Mouse (Mus musculus) hindbrain, postnatal 0 days (tissue): Measurements from ENCODE around the gene Hapln4. TPM values are rescaled to one million over a fixed set of nuclear protein-coding genes. Genes with fewer than 3 reads are reported as not detected.
"Not testable (repeated sequence)": the region's sequence is repeated elsewhere in the genome, so short reads cannot be mapped to it uniquely, and the experiment has no call there.

Experiments used
- ATAC-seq: fragments of 200-750 bp; cut with Nextera tagmentation; 2 replicates; pipeline ENCODE4 v1.8.0; 2017; ENCODE audit warnings: mild to moderate bottlenecking, moderate TSS enrichment, moderate library complexity
- DNase-seq: peaks from one replicate; pipeline ENCODE4 v3.0.0-alpha.2; 2015; ENCODE audit warnings: low spot score
- H3K27ac ChIP-seq: fragments of 300-500 bp; sonication (generic); 2 replicates; pipeline ENCODE4 v1.5.1; 2014; ENCODE audit warnings: mild to moderate bottlenecking
- H3K27me3 ChIP-seq: fragments of 300-500 bp; sonication (generic); 2 replicates; pipeline ENCODE4 v1.6.1; 2014; ENCODE audit warnings: low read length, mixed read lengths; ENCODE audit not compliant: insufficient read depth
- H3K36me3 ChIP-seq: fragments of 300-500 bp; sonication (generic); 2 replicates; pipeline ENCODE4 v1.6.1; 2014; ENCODE audit warnings: low read length, mixed read lengths; ENCODE audit not compliant: insufficient read depth
- H3K4me1 ChIP-seq: fragments of 300-500 bp; sonication (generic); 2 replicates; pipeline ENCODE4 v1.6.1; 2014; ENCODE audit warnings: antibody characterized with exemption, low read length, mixed read lengths; ENCODE audit not compliant: insufficient read depth
- H3K4me2 ChIP-seq: fragments of 300-500 bp; sonication (generic); 2 replicates; pipeline ENCODE4 v1.6.1; 2014; ENCODE audit warnings: low read depth, mild to moderate bottlenecking, low read length, moderate library complexity, mixed read lengths
- H3K4me3 ChIP-seq: fragments of 300-500 bp; sonication (generic); 2 replicates; pipeline ENCODE4 v1.5.1; 2014; ENCODE audit warnings: low read length
- H3K9ac ChIP-seq: fragments of 300-500 bp; sonication (generic); replicated peaks from 2 replicates; pipeline ENCODE4 v1.6.1; 2014; ENCODE audit warnings: mild to moderate bottlenecking, low read length, moderate library complexity, mixed read lengths
- H3K9me3 ChIP-seq: fragments of 300-500 bp; sonication (generic); 2 replicates; pipeline ENCODE4 v1.6.1; 2016; ENCODE audit warnings: low read length, mixed read lengths
- CTCF ChIP-seq: IDR thresholded peaks from 2 replicates; pipeline ENCODE4 v1.5.1; 2016; ENCODE audit warnings: antibody characterized with exemption, control low read depth, low read depth
- WGBS: fragments of 180-500 bp; shearing (Covaris S2); extraction: QIAGEN DNeasy Blood & Tissue Kit; methylation state at CpG from one replicate; pipeline ENCODE4 v1.1.7; 2014; 5-methylcytosine and 5-hydroxymethylcytosine counted together
- polyA plus RNA-seq: library from polyadenylated mRNA; unstranded; fragments of >200 nt; fragmentation: Nextera tagmentation; extraction: Ambion mirVana; gene quantifications from 2 replicates; pipeline ENCODE4 v1.2.1, GENCODE M21; 2015
- total RNA-seq: library from RNA; depleted of rRNA; stranded (reverse); fragments of >200 nt; gene quantifications from 2 replicates; pipeline ENCODE4 v1.2.3, GENCODE M21; 2014; rRNA removed

The Hapln4 gene
- total RNA-seq (2.0 and 4.5 TPM in 2 replicates), polyA plus RNA-seq (2.5 and 2.9 TPM in 2 replicates)

GRCm38 (mm10) chr8:70083285-70083684, at the start of gene Hapln4:
Gene Hapln4, plus strand, starts transcription at chr8:70083457.
- peaks cover 29% of the 10 kb centered on the region for H3K27me3 ChIP-seq
- no peaks in the 10 kb centered on the region for H3K36me3 ChIP-seq

GRCm38 (mm10) chr8:70037994-70038393, 45.3 kb upstream of the Hapln4 start:
- Histone ChIP-seq H3K36me3 (no peaks in the 10 kb centered on the region; the same call in 1 of the 2 replicates), H3K27me3 (no peaks in the 10 kb centered on the region), H3K4me1 (peaks cover 19% of the 10 kb centered on the region), H3K4me2 (no peak overlapping the region), H3K4me3 (no peak overlapping the region), H3K9ac (no peak overlapping the region), H3K27ac (no peak overlapping the region), H3K9me3 (no peaks in the 10 kb centered on the region)
- 94% methylated on average over 1 of the region's 1 CpGs for WGBS
- DNase-seq (no peak), ATAC-seq (no peak)
- no peak for TF ChIP-seq CTCF

More at GRCm38 (mm10) chr8:70083285-70083684, at the start of gene Hapln4:
- H3K4me1 ChIP-seq, result peaks cover 13% of the 10 kb centered on the region
- peak within 1 kb of the TSS; percentile 47 for H3K4me3 ChIP-seq
- no peaks in the 10 kb centered on the region for H3K9me3 ChIP-seq
- DNase-seq (peak; percentile 70), ATAC-seq (no peak)
- H3K4me2 ChIP-seq, result peak within 1 kb of the TSS; percentile 93
- WGBS, result 1% methylated on average over 25 of the region's 26 CpGs
- H3K9ac ChIP-seq, result peak within 1 kb of the TSS; percentile 47
- H3K27ac ChIP-seq, result no peak within 1 kb of the TSS
- no peak for TF ChIP-seq CTCF

- Histone ChIP-seq H3K4me2 (peak overlapping the region; percentile 74), H3K9ac (peak overlapping the region; percentile 91), H3K4me1 (peaks cover 26% of the 10 kb centered on the region), H3K9me3 (no peaks in the 10 kb centered on the region), H3K36me3 (no peaks in the 10 kb centered on the region; the same call in 1 of the 2 replicates), H3K27me3 (no peaks in the 10 kb centered on the region), H3K27ac (peak overlapping the region; percentile 85), H3K4me3 (peak overlapping the region; percentile 59)
- no peak for TF ChIP-seq CTCF
- DNase-seq (peak; percentile 1), ATAC-seq (peak; percentile 28)
- under 1% methylated on average over 47 of the region's 47 CpGs for WGBS
Observed at GRCm38 (mm10) chr8:70041885-70042546, 41.2 kb upstream of the Hapln4 start.

- ATAC-seq, result peak; percentile 98
Observed at GRCm38 (mm10) chr8:70042583-70043455, 40.4 kb upstream of the Hapln4 start, which contains the start of the genes Mau2 and Sugp1. Gene Mau2, minus strand, starts transcription at chr8:70042734. Gene Sugp1, plus strand, starts transcription at chr8:70042813.

GRCm38 (mm10) chr8:70043996-70044395, 39.3 kb upstream of the Hapln4 start:
- 86% methylated on average over 5 of the region's 5 CpGs for WGBS
- ATAC-seq, result no peak
- peak overlapping the region; percentile 74 for H3K4me2 ChIP-seq
- H3K4me3 ChIP-seq, result peak overlapping the region; percentile 59
- no peaks in the 10 kb centered on the region for H3K27me3 ChIP-seq
- no peak overlapping the region for H3K27ac ChIP-seq
- no peak for DNase-seq
- peaks cover 26% of the 10 kb centered on the region for H3K4me1 ChIP-seq
- peaks cover 5% of the 10 kb centered on the region; the same call in 1 of the 2 replicates for H3K36me3 ChIP-seq
- H3K9me3 ChIP-seq, result no peaks in the 10 kb centered on the region
- TF ChIP-seq CTCF, result no peak
- H3K9ac ChIP-seq, result 0 out of 2 replicates have a peak overlapping the region, but pooled peaks have one; percentile 91

More at GRCm38 (mm10) chr8:70042583-70043455, 40.4 kb upstream of the Hapln4 start, which contains the start of the genes Mau2 and Sugp1:
- DNase-seq, result peak; percentile 98
- H3K36me3 ChIP-seq, result no peaks in the 10 kb centered on the region
- WGBS, result under 1% methylated on average over 65 of the region's 65 CpGs
- H3K27ac ChIP-seq, result peak within 1 kb of the TSS; percentile 85
- peak within 1 kb of the TSS; percentile 74 for H3K4me2 ChIP-seq
- peaks cover 26% of the 10 kb centered on the region for H3K4me1 ChIP-seq
- no peak for TF ChIP-seq CTCF
- H3K9me3 ChIP-seq, result no peaks in the 10 kb centered on the region
- peak within 1 kb of the TSS; percentile 59 for H3K4me3 ChIP-seq
- H3K27me3 ChIP-seq, result no peaks in the 10 kb centered on the region
- peak within 1 kb of the TSS; percentile 91 for H3K9ac ChIP-seq

- no peak for ATAC-seq
- H3K9ac ChIP-seq, result no peak overlapping the region
- H3K4me2 ChIP-seq, result no peak overlapping the region
- no peak for TF ChIP-seq CTCF
- H3K36me3 ChIP-seq, result peaks cover 37% of the 10 kb centered on the region
- H3K27ac ChIP-seq, result no peak overlapping the region
- no peak overlapping the region for H3K4me3 ChIP-seq
- no peaks in the 10 kb centered on the region for H3K9me3 ChIP-seq
- no peaks in the 10 kb centered on the region for H3K4me1 ChIP-seq
- no peaks in the 10 kb centered on the region for H3K27me3 ChIP-seq
- DNase-seq, result no peak
Observed at GRCm38 (mm10) chr8:70049662-70050061, 33.6 kb upstream of the Hapln4 start.

- not testable (repeated sequence) for H3K4me2 ChIP-seq, H3K9me3 ChIP-seq, ATAC-seq, DNase-seq, H3K4me3 ChIP-seq, H3K9ac ChIP-seq, H3K27ac ChIP-seq, H3K27me3 ChIP-seq, H3K4me1 ChIP-seq
- peaks cover 43% of the 10 kb centered on the region for H3K36me3 ChIP-seq
- whole genome bisulfite sequencing, result 98% methylated on average over 5 of the region's 5 CpGs
Observed at GRCm38 (mm10) chr8:70050434-70050833, 32.8 kb upstream of the Hapln4 start.
